Mouse (Mus musculus): ENCODE measurements at regions not wholly inside any gene's neighbourhood (a gene's known extent, or its start where the extent isn't known, plus 50 kb on each side); places are given as distances from the start of the nearest gene placed in this dataset.

DNA sequence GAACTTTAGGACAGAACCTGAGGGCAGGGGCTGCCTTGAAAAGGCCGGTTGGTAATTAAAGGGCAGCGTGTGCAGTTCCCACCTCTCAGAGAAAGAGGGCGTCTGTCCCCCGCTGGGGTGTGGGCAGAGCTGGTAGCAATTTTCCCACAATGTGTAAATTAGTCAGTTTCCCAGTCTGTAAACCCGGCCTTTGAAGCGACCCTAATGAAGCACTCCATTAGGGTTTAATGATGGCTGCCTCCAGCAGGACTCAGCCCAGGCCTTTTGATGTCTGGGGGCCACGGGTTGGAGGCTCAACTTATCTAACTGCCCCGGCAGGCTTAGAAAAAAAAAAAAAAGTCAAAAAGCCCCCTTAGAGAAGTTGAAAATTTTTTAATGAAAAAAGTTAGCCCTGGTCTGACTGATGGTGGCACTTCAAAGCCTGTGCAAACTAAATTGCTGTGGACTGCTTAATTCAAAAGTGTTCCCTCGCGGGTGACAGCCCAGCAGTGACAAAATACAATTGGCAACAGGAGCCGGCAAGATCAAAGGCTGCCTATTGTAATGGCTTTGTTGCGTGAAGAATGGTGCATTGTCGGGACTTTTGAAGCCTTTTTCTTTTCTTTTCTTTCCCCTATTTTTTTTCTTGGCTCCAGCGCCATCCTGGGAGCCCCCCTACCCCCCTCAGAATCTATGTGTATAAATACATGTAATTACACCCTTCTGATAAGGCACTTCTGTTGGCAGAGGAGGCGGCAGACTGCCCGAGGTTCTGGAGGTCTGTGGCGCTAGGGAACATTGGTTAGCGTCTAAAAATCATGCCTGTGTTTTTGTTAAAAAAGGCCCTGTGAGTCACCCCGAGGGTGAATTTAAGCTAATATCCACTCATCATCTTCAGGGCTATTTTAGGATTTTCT lies 71.3 kb upstream of the Msx1 start:
- DNase-seq: peak; percentile 47 to 53

DNA sequence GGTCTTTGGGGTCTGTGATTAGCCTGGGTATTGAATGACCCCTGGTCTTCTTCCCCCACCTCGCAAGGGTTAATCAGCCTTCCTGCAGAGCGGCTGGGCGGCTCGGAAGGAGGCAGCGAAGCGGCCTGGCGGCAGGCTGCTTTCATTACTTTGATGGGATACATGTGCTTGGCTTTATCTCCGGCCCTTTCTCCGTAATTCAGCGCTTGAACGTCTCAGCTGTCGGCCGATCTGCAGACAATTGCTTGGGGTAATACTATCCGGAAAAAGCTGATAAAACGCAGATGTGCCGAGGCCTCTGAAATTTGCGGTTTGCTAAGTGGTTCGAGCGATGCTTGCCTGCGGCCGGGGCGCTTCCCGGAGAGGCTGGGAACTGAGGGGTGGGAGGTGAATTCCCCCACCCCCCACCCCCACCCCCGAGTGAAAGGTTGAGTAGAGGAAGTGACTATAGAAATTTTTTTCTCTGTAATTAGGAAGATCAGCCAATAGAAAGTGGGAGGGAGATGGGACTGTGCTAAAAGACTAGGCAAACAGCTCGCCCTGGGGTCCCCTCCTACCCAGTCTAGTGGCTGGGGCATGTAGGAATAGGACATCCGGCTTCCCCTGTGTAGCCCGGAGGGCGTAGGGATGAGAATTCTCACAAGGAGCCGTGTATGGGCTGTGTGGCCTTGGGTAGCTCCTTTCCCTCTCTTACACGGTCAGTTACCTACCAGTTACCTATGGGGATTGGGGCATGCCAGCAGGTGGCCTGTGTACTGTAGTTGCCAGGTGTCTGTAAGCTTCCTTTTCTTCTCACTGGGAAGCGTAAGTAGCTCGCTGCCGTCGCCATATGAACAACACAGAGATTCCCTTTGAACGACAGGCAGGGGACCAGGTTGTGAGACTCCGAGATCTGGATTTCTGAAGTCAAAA lies 69.5 kb upstream of the Msx1 start:
- DNase-seq: no peak

DNA sequence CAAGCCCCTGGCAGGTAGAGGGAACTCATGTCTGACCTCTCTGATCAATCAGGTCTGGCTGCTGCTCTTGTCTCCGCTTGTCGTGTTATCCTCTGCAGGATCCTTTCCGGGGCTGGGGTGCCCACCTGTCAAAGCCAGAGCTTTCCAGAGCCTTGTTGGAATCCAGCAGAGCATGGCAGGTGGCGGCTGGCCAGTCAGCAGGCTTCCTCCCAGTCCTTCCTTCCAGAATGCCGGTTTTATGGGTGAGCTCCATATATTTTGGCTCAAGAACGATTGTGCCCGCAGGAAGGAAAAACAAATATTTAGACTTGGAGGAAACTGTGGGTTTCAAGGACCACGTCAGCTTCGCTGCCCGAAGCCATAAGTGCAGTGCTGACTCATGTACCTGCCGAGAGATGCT lies 66.3 kb upstream of the Msx1 start:
- DNase-seq: peak; percentile 39 to 60

DNA sequence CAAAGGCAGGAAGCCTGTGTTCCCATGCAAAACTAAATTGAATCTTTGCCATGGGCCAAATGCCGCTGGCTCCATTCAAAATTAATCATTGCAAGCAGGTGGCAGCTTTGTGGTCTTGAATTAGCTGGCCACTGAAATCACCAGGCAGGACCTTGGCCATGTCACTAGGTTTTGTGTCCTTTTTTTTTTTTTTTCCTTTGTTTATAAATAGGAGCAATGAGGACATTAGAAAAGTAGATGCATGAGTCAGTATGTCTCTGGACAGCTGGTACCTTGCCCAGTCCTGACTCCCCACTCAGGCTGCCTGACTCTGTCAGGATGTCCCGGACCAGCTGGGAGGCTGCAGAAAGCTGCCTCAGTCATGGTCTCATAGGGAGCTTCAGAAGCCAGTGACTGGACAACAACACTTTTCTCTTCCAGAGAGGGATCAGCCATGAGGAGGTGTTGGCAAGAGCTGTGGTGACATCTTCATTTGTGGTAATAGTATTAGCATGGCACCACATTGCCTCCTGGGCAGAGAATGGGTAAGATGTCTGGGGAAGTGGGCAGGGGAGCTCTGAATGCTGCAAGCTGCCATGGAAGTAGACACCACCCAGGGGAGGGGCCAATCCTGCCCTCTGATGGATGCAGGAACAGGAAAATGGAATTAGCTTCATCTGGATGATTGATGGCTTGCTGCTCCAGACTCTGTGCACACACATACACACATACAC lies 55.4 kb upstream of the Msx1 start:
- DNase-seq: peak; percentile 67 to 75

DNA sequence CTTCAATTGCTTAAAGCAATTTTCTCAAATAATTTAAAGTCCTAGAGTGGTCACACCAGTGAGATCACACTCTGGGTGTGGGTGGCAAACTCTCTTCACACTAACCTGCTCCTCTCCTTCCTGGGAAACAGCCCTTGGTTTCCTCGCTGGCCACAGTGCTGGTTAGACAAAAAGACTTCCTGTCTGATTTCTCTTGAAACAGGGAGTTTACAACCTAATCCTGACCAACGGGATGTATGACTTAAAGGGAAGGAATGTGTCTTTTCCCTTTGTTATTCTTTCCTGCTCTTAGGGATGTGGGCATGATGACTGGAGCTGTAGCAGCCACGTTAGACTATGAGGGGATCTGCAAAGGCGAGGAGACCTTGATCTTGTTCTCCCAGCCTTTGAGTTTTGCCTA lies 51.9 kb upstream of the Msx1 start:
- no peak for DNase-seq

DNA sequence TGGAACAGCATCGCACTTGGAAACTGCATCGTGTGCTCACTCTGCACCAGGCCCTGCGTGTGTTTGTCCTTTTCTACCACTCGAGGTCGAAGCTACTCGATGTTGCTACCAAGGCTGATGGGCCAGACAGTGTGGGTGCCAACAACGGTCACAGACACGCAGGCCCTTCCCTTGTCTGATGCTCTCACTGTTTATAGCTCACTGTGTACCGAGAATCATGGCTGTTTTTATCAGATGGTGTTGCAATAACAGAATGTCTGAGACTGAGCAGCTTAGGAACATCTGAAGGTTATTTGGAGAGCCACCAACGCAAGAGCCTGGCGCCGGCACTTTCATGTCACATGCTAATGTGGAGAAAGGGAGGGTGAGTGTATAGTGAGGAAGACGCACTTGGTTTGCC lies 51.1 kb upstream of the Msx1 start:
- DNase-seq: no peak

DNA sequence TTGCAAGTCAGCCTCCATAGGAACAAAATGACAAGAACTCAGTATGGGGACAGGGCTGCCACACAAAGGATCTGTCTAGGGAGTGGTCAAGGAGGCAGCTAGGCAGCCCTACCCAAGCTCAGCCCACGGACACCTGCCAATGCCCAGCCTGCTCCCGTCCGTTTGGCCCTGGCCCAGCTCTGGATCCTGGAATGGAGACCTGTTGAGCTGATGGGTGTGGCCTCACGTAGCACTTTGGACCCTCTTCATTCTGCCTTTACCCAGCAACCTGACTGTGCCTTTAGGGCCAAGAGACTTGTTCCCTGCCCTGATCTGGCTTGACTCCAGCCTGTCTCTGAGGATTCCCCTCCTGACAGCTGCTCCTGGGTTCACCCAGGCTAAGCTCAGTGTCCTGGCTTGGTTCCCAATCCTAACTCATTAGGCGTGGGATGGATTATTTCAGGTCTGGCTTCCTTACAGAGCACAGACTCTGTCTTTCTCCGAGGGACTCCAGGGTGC lies 50.5 kb upstream of the Msx1 start:
- DNase-seq: peak; percentile 70 to 74

Data from cerebellum, postnatal 10 days (tissue).